Mouse (Mus musculus): ENCODE measurements around the gene Ptpn12. TPM values are rescaled to one million over a fixed set of nuclear protein-coding genes. Genes with fewer than 3 reads are reported as not detected.
A peak's percentile ranks its signal among the peaks of the same experiment; 100 is the strongest.

Gene Ptpn12
- polyA plus RNA-seq, 1 experiment from 2014 or later = 33.9 TPM

GRCm38 (mm10) chr5:20990062-20990809 lies 65.5 kb downstream of the Ptpn12 start:
- H3K4me1 ChIP-seq (replicated peaks; ENCODE audit: control insufficient read depth, insufficient read depth, low read length) = no peaks in the 10 kb centered on the region
- peaks cover 22% of the 10 kb centered on the region for H3K36me3 ChIP-seq (ENCODE audit: control insufficient read depth, insufficient read depth)
- WGBS = 96% methylated on average over 8 of the region's 8 CpGs

DNA sequence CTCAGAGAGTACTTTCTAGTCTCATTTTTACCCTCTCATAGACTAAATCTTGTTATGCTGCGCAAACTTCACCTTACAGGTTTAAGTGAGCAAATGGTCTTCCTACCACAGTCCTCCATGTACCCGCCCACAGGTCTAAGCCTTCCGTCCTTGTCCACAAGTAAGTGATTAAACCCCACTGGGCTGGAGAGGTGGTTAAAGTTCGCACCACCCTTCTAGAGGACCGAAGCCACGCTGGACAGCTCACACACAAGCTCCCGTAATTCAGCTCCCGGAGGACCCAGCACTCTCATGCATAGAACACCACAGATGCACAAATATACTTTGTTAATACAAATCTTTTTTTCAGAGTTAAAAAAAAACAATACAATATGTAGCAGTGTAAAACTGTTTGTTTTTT lies 69.4 kb downstream of the Ptpn12 start:
- peaks cover 22% of the 10 kb centered on the region for H3K36me3 ChIP-seq (ENCODE audit: control insufficient read depth, insufficient read depth)
- no peak overlapping the region for H3K4me2 ChIP-seq (ENCODE audit: low read length)
- WGBS = 93% methylated on average over 8 of the region's 8 CpGs
- H3K4me3 ChIP-seq (replicated peaks; ENCODE audit: low read length) = no peak overlapping the region
- no peak overlapping the region for H3K9ac ChIP-seq (replicated peaks; ENCODE audit: low read depth, low read length)
- ATAC-seq = no peak
- no peak overlapping the region for H3K27ac ChIP-seq (ENCODE audit: low read length)
- H3K4me1 ChIP-seq (replicated peaks; ENCODE audit: control insufficient read depth, insufficient read depth, low read length) = no peaks in the 10 kb centered on the region
- H3K9me3 ChIP-seq (ENCODE audit: control insufficient read depth, low read length) = no peaks in the 10 kb centered on the region
- H3K27me3 ChIP-seq (replicated peaks; ENCODE audit: control insufficient read depth, insufficient read depth, low read length) = no peaks in the 10 kb centered on the region

More at GRCm38 (mm10) chr5:20990062-20990809, 65.5 kb downstream of the Ptpn12 start:
- Histone ChIP-seq H3K9ac (replicated peaks; ENCODE audit: low read depth, low read length) (no peak overlapping the region), H3K27ac (ENCODE audit: low read length) (no peak overlapping the region), H3K27me3 (replicated peaks; ENCODE audit: control insufficient read depth, insufficient read depth, low read length) (no peaks in the 10 kb centered on the region), H3K9me3 (ENCODE audit: control insufficient read depth, low read length) (no peaks in the 10 kb centered on the region), H3K4me2 (ENCODE audit: low read length) (no peak overlapping the region), H3K4me3 (replicated peaks; ENCODE audit: low read length) (no peak overlapping the region)
- ATAC-seq = no peak

DNA sequence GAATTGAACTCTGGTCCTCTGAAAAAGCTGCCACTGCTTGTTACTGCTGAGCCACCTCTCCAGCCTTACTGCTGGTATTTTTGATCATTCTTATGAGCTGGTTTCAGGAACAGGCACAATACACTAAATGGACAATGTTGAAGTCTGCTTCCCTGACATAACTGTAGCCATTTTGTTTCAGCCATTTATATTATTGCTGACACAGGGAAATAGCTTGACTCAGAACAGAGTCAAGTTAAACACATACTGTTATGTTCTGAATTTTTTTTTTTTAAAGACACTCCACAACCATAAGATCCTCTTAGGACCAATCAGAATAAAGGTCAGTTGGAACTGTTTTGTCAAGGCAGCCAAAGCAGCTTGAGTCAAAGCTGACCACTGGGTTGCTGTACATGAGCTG lies 72.2 kb downstream of the Ptpn12 start:
- H3K9ac ChIP-seq (replicated peaks; ENCODE audit: low read depth, low read length) = no peak overlapping the region
- H3K36me3 ChIP-seq (ENCODE audit: control insufficient read depth, insufficient read depth) = peaks cover 17% of the 10 kb centered on the region
- H3K4me1 ChIP-seq (replicated peaks; ENCODE audit: control insufficient read depth, insufficient read depth, low read length) = no peaks in the 10 kb centered on the region
- H3K27me3 ChIP-seq (replicated peaks; ENCODE audit: control insufficient read depth, insufficient read depth, low read length) = no peaks in the 10 kb centered on the region
- no peak overlapping the region for H3K4me2 ChIP-seq (ENCODE audit: low read length)
- H3K9me3 ChIP-seq (ENCODE audit: control insufficient read depth, low read length) = no peaks in the 10 kb centered on the region
- no peak overlapping the region for H3K27ac ChIP-seq (ENCODE audit: low read length)
- no peak overlapping the region for H3K4me3 ChIP-seq (replicated peaks; ENCODE audit: low read length)
- no peak for ATAC-seq

GRCm38 (mm10) chr5:20974690-20975089 lies 81.0 kb downstream of the Ptpn12 start:
- no peaks in the 10 kb centered on the region for H3K36me3 ChIP-seq (ENCODE audit: control insufficient read depth, insufficient read depth)
- H3K9ac ChIP-seq (replicated peaks; ENCODE audit: low read depth, low read length) = no peak overlapping the region
- H3K4me1 ChIP-seq (replicated peaks; ENCODE audit: control insufficient read depth, insufficient read depth, low read length) = no peaks in the 10 kb centered on the region
- no peak overlapping the region for H3K4me3 ChIP-seq (replicated peaks; ENCODE audit: low read length)
- WGBS = 80% methylated on average over 4 of the region's 4 CpGs
- H3K27ac ChIP-seq (ENCODE audit: low read length) = no peak overlapping the region
- H3K27me3 ChIP-seq (replicated peaks; ENCODE audit: control insufficient read depth, insufficient read depth, low read length) = no peaks in the 10 kb centered on the region
- H3K9me3 ChIP-seq (ENCODE audit: control insufficient read depth, low read length) = no peaks in the 10 kb centered on the region
- no peak overlapping the region for H3K4me2 ChIP-seq (ENCODE audit: low read length)
- ATAC-seq = no peak

GRCm38 (mm10) chr5:20973999-20974398 lies 81.7 kb downstream of the Ptpn12 start:
- H3K4me1 ChIP-seq (replicated peaks; ENCODE audit: control insufficient read depth, insufficient read depth, low read length) = no peaks in the 10 kb centered on the region
- H3K9me3 ChIP-seq (ENCODE audit: control insufficient read depth, low read length) = no peaks in the 10 kb centered on the region
- H3K36me3 ChIP-seq (ENCODE audit: control insufficient read depth, insufficient read depth) = no peaks in the 10 kb centered on the region
- H3K4me3 ChIP-seq (replicated peaks; ENCODE audit: low read length) = no peak overlapping the region
- 24% methylated on average over 6 of the region's 7 CpGs for WGBS
- no peaks in the 10 kb centered on the region for H3K27me3 ChIP-seq (replicated peaks; ENCODE audit: control insufficient read depth, insufficient read depth, low read length)
- no peak for ATAC-seq
- H3K4me2 ChIP-seq (ENCODE audit: low read length) = no peak overlapping the region
- no peak overlapping the region for H3K27ac ChIP-seq (ENCODE audit: low read length)
- no peak overlapping the region for H3K9ac ChIP-seq (replicated peaks; ENCODE audit: low read depth, low read length)

DNA sequence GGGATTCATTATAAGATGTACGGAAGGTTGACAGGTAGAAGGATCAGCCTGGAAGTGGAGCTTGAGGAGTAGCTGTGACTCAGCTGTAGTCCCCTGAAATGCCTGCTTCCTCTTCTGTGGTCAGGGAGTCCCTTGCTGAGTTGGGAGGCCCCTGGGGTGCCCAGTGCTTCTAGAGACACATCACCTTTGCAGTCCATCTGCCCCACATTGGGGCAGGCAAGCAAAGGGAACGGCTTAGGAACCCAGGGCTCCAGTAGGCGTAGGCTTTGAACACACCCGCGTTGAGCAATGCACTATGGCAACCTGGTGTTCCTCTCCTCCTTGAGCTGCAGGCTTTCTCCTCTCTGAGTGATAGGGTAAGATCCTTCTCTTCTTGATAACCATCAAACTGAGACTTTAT lies 82.6 kb downstream of the Ptpn12 start:
- WGBS = 67% methylated on average over 5 of the region's 5 CpGs
- Histone ChIP-seq H3K4me1 (replicated peaks; ENCODE audit: control insufficient read depth, insufficient read depth, low read length) (no peaks in the 10 kb centered on the region), H3K36me3 (ENCODE audit: control insufficient read depth, insufficient read depth) (no peaks in the 10 kb centered on the region), H3K9me3 (ENCODE audit: control insufficient read depth, low read length) (no peaks in the 10 kb centered on the region), H3K27me3 (replicated peaks; ENCODE audit: control insufficient read depth, insufficient read depth, low read length) (no peaks in the 10 kb centered on the region), H3K4me2 (ENCODE audit: low read length) (no peak overlapping the region), H3K27ac (ENCODE audit: low read length) (no peak overlapping the region), H3K9ac (replicated peaks; ENCODE audit: low read depth, low read length) (no peak overlapping the region), H3K4me3 (replicated peaks; ENCODE audit: low read length) (no peak overlapping the region)
- ATAC-seq = no peak

DNA sequence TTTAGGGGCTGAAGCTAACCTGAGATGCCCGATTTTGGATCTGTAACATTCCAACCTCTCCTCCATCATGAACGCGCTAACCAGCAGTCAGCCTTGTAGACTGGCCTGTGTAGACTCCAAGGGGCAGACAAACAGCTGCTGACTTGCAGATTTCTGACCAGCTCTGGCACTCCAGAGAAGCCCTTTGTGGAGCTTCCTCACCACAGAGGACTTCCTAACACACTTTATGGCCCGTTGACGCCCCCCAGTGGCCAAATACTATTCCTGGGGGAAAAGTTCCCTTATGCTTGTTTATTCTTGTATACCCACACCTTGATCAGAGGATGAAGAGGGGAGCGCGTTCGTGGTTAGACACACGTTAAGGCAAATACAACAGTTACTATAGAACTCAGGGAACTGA lies 86.7 kb downstream of the Ptpn12 start:
- no peak for ATAC-seq
- no peak overlapping the region for H3K4me3 ChIP-seq (replicated peaks; ENCODE audit: low read length)
- H3K9me3 ChIP-seq (ENCODE audit: control insufficient read depth, low read length) = no peaks in the 10 kb centered on the region
- 0 out of 2 replicates have a peak, but pooled peaks cover 2% of the 10 kb centered on the region for H3K4me1 ChIP-seq (replicated peaks; ENCODE audit: control insufficient read depth, insufficient read depth, low read length)
- H3K9ac ChIP-seq (replicated peaks; ENCODE audit: low read depth, low read length) = no peak overlapping the region
- no peak overlapping the region for H3K4me2 ChIP-seq (ENCODE audit: low read length)
- no peaks in the 10 kb centered on the region for H3K36me3 ChIP-seq (ENCODE audit: control insufficient read depth, insufficient read depth)
- WGBS = 71% methylated on average over 9 of the region's 9 CpGs
- no peaks in the 10 kb centered on the region for H3K27me3 ChIP-seq (replicated peaks; ENCODE audit: control insufficient read depth, insufficient read depth, low read length)
- no peak overlapping the region for H3K27ac ChIP-seq (ENCODE audit: low read length)

- Histone ChIP-seq H3K4me2 (ENCODE audit: low read length) (no peak overlapping the region), H3K36me3 (ENCODE audit: control insufficient read depth, insufficient read depth) (no peaks in the 10 kb centered on the region), H3K27ac (ENCODE audit: low read length) (no peak overlapping the region), H3K4me3 (replicated peaks; ENCODE audit: low read length) (no peak overlapping the region), H3K4me1 (replicated peaks; ENCODE audit: control insufficient read depth, insufficient read depth, low read length) (0 out of 2 replicates have a peak, but pooled peaks cover 2% of the 10 kb centered on the region), H3K9me3 (ENCODE audit: control insufficient read depth, low read length) (no peaks in the 10 kb centered on the region), H3K9ac (replicated peaks; ENCODE audit: low read depth, low read length) (no peak overlapping the region), H3K27me3 (replicated peaks; ENCODE audit: control insufficient read depth, insufficient read depth, low read length) (no peaks in the 10 kb centered on the region)
- no peak for ATAC-seq
- 74% methylated on average over 9 of the region's 9 CpGs for WGBS
Observed at GRCm38 (mm10) chr5:20968493-20968892, 87.2 kb downstream of the Ptpn12 start.

- no peaks in the 10 kb centered on the region for H3K27me3 ChIP-seq (replicated peaks; ENCODE audit: control insufficient read depth, insufficient read depth, low read length)
- H3K4me3 ChIP-seq (replicated peaks; ENCODE audit: low read length) = no peak overlapping the region
- peak; percentile 70 for ATAC-seq
- no peak overlapping the region for H3K27ac ChIP-seq (ENCODE audit: low read length)
- H3K36me3 ChIP-seq (ENCODE audit: control insufficient read depth, insufficient read depth) = no peaks in the 10 kb centered on the region
- 0 out of 2 replicates have a peak, but pooled peaks cover 2% of the 10 kb centered on the region for H3K4me1 ChIP-seq (replicated peaks; ENCODE audit: control insufficient read depth, insufficient read depth, low read length)
- H3K9me3 ChIP-seq (ENCODE audit: control insufficient read depth, low read length) = no peaks in the 10 kb centered on the region
- H3K9ac ChIP-seq (replicated peaks; ENCODE audit: low read depth, low read length) = no peak overlapping the region
- no peak overlapping the region for H3K4me2 ChIP-seq (ENCODE audit: low read length)
- 49% methylated on average over 4 of the region's 4 CpGs for WGBS
Observed at GRCm38 (mm10) chr5:20967942-20968341, 87.8 kb downstream of the Ptpn12 start.

All from forebrain, embryonic 16.5 days (tissue).